Mouse (Mus musculus) heart, embryonic 10.5 days (tissue): ENCODE data around the gene Mogs. TPM values are rescaled to one million over a fixed set of nuclear protein-coding genes. Genes with fewer than 3 reads are reported as not detected.

Experiments
- microRNA counts: library from miRNA; unstranded; fragments of <30 nt; microRNA quantifications from one replicate; lab custom pipeline; 2017
- microRNA-seq: library from miRNA; unstranded; fragments of <30 nt; microRNA quantifications from one replicate; pipeline ENCODE4, GENCODE M21; 2017
- polyA plus RNA-seq: library from polyadenylated mRNA; unstranded; fragments of >200 nt; fragmentation: Nextera tagmentation; extraction: Ambion mirVana; gene quantifications from 2 replicates; pipeline ENCODE4 v1.2.1, GENCODE M21; 2016

The Mogs gene
- polyA plus RNA-seq, 1 experiment from 2014 or later = 42.5 TPM

MicroRNAs within 50 kb of the gene (microRNA counts, 519-probe panel; counts per million panel counts)
- not detected for microRNA mmu-miR-3470a+mmu-miR-3470b (lab: Ali Mortazavi, UCI)

Small RNA genes within 50 kb of the gene (microRNA-seq; reads per million reads assigned to microRNA genes)
- not detected for gene Mir3470a

Other genes starting within 250 kb of the Mogs start
- 0.09 and 0.30 TPM in 2 replicates for gene Sema4f, start 175.7 kb upstream of the Mogs start, polyA plus RNA-seq
- 0.34 and 0.87 TPM in 2 replicates for gene M1ap, start 168.6 kb upstream of the Mogs start, polyA plus RNA-seq
- 11.3 and 14.8 TPM in 2 replicates for gene Dok1, start 82.0 kb upstream of the Mogs start, polyA plus RNA-seq
- 7.6 and 9.8 TPM in 2 replicates for gene Loxl3, start 81.3 kb upstream of the Mogs start, polyA plus RNA-seq
- gene Aup1, start 61.0 kb upstream of the Mogs start, polyA plus RNA-seq = 154 and 170 TPM in 2 replicates
- gene Htra2, start 60.2 kb upstream of the Mogs start, polyA plus RNA-seq = 100 and 106 TPM in 2 replicates
- 0.59 and 1.5 TPM in 2 replicates for gene Dqx1, start 57.7 kb upstream of the Mogs start, polyA plus RNA-seq
- gene Tlx2, start 45.2 kb upstream of the Mogs start, polyA plus RNA-seq = 0.27 and 0.63 TPM in 2 replicates
- gene Pcgf1, start 37.6 kb upstream of the Mogs start, polyA plus RNA-seq = 16.7 and 24.4 TPM in 2 replicates
- 0.55 TPM in 1 of 2 replicates, not detected in the other for gene Lbx2, start 29.1 kb upstream of the Mogs start, polyA plus RNA-seq
- gene Ccdc142, start 13.9 kb upstream of the Mogs start, polyA plus RNA-seq = 1.8 and 2.4 TPM in 2 replicates
- gene Gm42688, start 13.9 kb upstream of the Mogs start, polyA plus RNA-seq = 1.4 and 2.0 TPM in 2 replicates
- gene Mrpl53, start 6.5 kb upstream of the Mogs start, polyA plus RNA-seq = 157 and 167 TPM in 2 replicates
- gene Wbp1, start 6.1 kb downstream of the Mogs start, polyA plus RNA-seq = 101 and 113 TPM in 2 replicates
- gene Ino80b, start 9.9 kb downstream of the Mogs start, polyA plus RNA-seq = 11.4 and 16.1 TPM in 2 replicates
- gene Rtkn, start 20.0 kb downstream of the Mogs start, polyA plus RNA-seq = 18.4 and 24.4 TPM in 2 replicates
- gene Wdr54, start 40.9 kb downstream of the Mogs start, polyA plus RNA-seq = 6.9 and 7.3 TPM in 2 replicates
- gene 1700003E16Rik, start 40.9 kb downstream of the Mogs start, polyA plus RNA-seq = 0.23 and 0.50 TPM in 2 replicates
- 83.2 and 93.0 TPM in 2 replicates for gene Dctn1, start 50.4 kb downstream of the Mogs start, polyA plus RNA-seq
- gene Slc4a5, start 104.3 kb downstream of the Mogs start, polyA plus RNA-seq = 0.57 and 0.68 TPM in 2 replicates
- 50.6 and 58.7 TPM in 2 replicates for gene Mthfd2, start 210.4 kb downstream of the Mogs start, polyA plus RNA-seq
- gene Mob1a, start 210.5 kb downstream of the Mogs start, polyA plus RNA-seq = 42.8 and 50.7 TPM in 2 replicates
- 238 and 283 TPM in 2 replicates for gene Bola3, start 233.7 kb downstream of the Mogs start, polyA plus RNA-seq